Mouse (Mus musculus) kidney, postnatal 14 days (tissue): ENCODE results near the gene Proca1.
"Not testable (repeated sequence)": the region's sequence is repeated elsewhere in the genome, so short reads cannot be mapped to it uniquely, and the experiment has no call there.

Source experiments
- DNase-seq: peaks from one replicate; pipeline ENCODE4 v3.0.0; 2022; ENCODE audit warnings: mixed read lengths

Proca1 gene

GRCm38 (mm10) chr11:78182961-78183844, 10.0 kb upstream of the Proca1 start, which contains the start of gene Rpl23a:
TSS of gene Rpl23a (minus strand) at chr11:78183584.
- DNase-seq, result peak; percentile 88

- no peak for DNase-seq
These were observed 9.2 kb upstream of the Proca1 start for GRCm38 (mm10) chr11:78183884-78184514.

GRCm38 (mm10) chr11:78184702-78185101, 8.5 kb upstream of the Proca1 start:
- not testable (repeated sequence) for DNase-seq

GRCm38 (mm10) chr11:78188331-78189233, 4.6 kb upstream of the Proca1 start, which contains the start of gene Rab34:
TSS of gene Rab34 (plus strand) at chr11:78188430.
- DNase-seq, result peak; percentile 89

GRCm38 (mm10) chr11:78189234-78190040, 3.8 kb upstream of the Proca1 start:
- DNase-seq, result peak; percentile 86

- DNase-seq, result peak; percentile 83
These were observed 3.2 kb upstream of the Proca1 start for GRCm38 (mm10) chr11:78190041-78190440.

GRCm38 (mm10) chr11:78194411-78195100, 1.4 kb downstream of the Proca1 start:
- peak; percentile 87 for DNase-seq

GRCm38 (mm10) chr11:78195101-78195863, 2.1 kb downstream of the Proca1 start:
- DNase-seq, result no peak

GRCm38 (mm10) chr11:78202372-78202771, 9.2 kb downstream of the Proca1 start:
- peak; percentile 33 for DNase-seq

- no peak for DNase-seq
These were observed 11.1 kb downstream of the Proca1 start for GRCm38 (mm10) chr11:78204287-78204686.

GRCm38 (mm10) chr11:78205361-78206206, 12.4 kb downstream of the Proca1 start:
- no peak for DNase-seq

- no peak for DNase-seq
These were observed 14.0 kb downstream of the Proca1 start for GRCm38 (mm10) chr11:78207190-78207589.

- DNase-seq, result no peak
These were observed 16.7 kb downstream of the Proca1 start for GRCm38 (mm10) chr11:78209886-78210285.

GRCm38 (mm10) chr11:78210615-78211014, 17.4 kb downstream of the Proca1 start:
- DNase-seq, result no peak

- no peak for DNase-seq
These were observed 18.3 kb downstream of the Proca1 start for GRCm38 (mm10) chr11:78211513-78211912.

- no peak for DNase-seq
These were observed 20.1 kb downstream of the Proca1 start for GRCm38 (mm10) chr11:78213086-78213817.

GRCm38 (mm10) chr11:78215709-78216317, 22.6 kb downstream of the Proca1 start:
- no peak for DNase-seq

GRCm38 (mm10) chr11:78223586-78223985, 30.4 kb downstream of the Proca1 start:
- DNase-seq, result no peak
